Mouse (Mus musculus) frontal cortex, postnatal 36 days (tissue): ENCODE results near the gene Map2k7.
A peak's percentile ranks its signal among the peaks of the same experiment; 100 is the strongest.
"Not testable (repeated sequence)": the region's sequence is repeated elsewhere in the genome, so short reads cannot be mapped to it uniquely, and the experiment has no call there.

Source experiments
- DNase-seq, 2 experiments: peaks; one replicate each; pipeline ENCODE4 v3.0.0; 2022; ENCODE audit warnings: low spot score in 2 of 2

Gene Map2k7

DNA sequence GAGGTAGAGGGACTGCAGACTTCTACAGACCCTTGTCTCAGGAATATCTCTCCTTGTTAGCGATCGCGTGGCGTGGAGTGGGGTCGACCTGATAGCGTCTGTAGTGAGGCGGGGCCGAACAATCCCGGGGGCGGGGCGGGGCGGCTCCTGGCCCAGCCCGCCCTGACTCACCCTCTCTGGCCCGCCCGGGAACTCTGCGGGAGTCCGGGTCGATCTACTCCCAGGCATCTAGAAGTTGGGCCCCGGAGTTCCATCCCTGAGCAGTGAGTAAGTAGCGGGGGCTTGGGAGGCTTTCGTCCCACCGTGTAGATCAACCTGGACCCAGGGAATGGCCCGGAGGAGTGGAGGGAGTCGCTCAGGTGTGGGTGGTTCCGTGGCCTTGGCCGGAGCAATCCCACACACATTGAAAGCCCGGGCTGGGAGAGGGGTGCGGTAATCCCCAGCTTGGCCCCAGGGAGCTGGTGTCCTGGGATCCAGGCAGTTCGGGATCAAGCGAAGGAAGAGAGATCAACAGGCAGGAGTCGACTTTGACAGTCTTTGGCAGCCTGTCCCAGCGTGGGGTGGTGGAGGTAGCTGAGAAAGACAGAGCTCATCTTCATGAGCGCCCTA is 11.7 kb upstream of the Map2k7 start, which contains the start of gene Lrrc8e:
Gene Lrrc8e, plus strand, starts transcription at position 89 of the 609 bp plus-strand sequence.
- DNase-seq, result no peak

DNA sequence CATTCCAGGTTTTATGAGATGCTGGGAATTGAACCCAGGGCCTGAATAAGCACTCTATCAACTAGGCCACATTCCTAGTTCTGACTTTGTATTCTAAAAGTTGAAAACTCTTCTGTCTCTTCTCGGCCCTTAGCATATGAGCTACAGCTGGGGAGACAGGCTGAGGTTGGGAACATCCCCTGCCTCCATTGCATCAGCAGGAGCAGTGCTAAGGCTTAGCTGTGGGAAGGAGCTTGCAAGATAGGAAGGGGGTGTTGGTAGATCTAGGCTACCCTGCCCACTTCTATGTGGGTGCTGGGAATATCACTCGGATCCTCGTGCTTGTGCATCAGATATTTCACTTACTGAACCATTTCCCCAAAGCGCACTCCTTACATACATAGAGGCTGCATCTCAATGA is 10.6 kb upstream of the Map2k7 start:
- DNase-seq, result no peak

DNA sequence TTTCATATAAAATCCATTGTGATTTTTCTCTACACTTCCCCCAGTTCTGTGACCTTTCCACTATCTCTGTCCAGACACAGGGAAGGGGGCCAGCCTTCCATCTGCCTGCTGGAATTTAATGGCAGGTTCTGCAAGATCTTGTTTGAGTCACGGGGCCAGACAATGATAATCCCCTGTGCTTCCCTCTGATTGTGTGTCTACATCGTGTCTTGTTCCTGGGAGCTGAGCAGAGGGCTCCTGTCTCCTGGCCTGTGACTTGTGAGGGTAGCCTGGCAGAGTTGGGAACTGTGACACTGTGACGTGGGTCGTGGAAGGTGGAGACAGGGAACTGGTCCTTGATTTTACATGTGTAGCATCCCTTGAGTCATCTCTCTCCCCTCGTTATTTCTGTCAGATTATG is 8.8 kb upstream of the Map2k7 start:
- no peak for DNase-seq

DNA sequence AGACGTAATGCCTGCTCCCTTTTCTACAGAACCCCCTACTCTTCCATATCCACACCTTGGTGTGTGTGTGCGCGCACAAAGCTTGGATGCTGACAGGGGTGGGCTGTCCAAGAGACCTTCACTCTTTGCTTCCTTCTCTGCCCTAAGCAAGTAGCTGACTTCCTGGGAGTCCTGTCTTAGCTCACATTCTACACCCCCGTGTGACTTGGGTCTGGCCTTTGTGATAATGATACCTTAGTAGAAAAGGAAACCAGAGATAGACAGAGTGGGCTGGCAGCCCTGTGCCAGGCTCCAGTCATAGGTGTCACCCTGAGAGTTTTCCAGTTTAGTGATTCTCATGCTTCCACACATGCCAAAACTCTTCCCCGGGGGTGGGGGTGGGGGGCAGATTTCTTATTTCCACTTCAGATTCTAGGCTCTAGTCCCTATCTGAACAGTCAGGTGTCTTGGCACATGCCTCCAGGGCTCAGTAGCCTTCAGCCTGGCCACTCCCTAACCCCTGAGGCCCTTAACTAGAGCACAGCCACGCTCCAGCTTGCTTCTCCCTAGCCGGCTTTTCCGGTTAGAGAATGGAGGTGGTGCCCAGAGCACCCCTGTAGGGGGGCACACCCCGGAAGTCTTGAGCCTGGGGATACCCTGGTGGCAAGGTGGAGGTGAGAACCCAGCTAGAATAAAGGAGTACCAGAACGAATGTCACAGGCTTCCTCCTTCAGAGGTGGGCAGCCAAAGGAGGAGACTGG is 7.8 kb upstream of the Map2k7 start:
- DNase-seq, result no peak

DNA sequence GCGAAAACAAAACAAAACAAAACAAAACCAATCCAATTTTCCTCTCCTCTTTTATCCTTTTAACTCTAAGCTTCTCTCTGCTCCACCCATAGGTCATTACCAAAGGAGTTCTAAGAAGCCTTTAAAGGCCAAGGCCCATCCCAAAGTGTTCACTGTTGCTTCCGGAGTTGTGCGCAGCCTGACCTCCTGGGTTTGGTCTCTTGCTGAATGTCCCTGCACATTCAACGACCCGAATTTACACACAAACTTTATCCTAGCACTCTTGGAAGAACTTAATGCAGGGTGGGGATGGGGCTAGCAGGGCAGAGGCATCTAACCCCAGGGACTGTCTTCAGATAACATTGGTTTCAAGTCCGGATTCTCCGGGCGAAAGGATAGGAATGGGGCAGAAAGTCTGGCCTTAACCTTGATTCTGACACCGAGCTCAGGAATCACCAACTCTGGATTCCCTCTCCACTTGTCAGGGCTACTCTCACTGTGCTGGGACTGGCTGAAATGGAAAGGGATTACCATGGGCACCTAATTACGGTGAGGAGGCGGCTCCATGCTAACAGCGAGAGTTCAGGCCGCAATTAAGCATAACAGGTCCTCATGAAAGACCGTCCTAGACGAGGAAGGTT is 616 bp upstream of the Map2k7 start:
- no peak for DNase-seq

DNA sequence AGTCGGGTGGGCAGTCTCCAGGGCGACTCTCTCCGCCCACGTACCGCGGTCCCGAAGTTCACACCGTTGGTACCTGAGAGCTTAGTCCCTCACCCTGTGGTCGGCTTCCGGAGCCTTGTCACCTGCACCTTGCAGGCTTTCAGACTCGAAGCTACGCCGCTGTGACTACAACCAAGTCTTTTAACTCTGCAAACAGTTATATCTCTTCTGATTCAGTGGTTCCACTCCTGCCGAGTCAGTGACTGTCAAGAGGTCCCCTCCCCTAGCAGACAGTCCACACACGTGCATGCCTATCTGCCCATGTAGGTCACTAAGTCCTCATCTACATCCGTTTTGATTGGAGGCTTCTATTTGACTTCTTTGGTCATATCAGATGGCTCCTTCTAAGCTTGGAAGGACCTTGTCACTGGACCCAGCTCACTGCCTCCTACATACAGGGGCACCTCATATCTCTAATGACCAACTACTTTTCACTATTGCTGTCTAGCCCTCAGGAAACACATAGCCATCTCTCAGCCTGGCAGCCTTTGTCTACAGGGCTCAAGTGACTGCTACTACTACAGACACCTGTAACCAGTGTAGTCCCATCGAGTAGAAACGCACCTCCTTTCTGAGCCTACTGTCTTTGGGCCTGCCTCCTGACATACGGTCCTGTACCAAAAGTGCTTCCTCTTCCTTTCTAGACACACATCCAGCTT is 802 bp downstream of the Map2k7 start:
- no peak for DNase-seq

DNA sequence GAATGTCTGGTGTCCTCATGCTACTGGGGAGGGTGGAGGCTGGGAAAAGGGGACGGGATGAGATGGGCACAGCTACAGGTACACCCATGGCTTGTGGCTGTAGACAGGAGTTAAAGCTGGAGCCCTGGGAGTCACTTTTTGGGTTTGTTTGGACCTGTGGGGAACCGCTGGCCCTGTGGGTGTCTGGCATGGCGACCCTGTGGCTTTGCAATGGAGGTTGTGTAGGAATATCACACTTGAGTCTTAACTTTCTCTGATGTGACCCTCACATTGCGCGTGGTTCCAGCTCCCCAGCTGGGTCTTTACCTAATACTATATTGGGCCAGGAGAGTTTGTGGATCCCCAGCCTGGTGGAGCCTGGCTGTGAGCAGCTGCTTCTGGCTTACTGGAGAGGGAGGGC is 6.5 kb downstream of the Map2k7 start:
- no peak for DNase-seq

DNA sequence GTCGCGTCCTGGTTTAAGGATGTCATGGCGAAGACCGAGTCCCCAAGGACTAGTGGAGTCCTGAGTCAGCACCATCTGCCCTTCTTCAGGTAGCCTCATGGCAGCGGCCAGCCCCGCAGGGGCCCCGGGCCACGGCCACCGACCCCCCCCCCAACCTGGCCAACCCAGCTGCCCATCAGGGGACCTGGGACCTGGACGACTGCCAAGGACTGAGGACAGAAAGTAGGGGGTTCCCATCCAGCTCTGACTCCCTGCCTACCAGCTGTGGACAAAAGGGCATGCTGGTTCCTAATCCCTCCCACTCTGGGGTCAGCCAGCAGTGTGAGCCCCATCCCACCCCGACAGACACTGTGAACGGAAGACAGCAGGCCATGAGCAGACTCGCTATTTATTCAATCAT is 7.2 kb downstream of the Map2k7 start:
- no peak for DNase-seq

DNA sequence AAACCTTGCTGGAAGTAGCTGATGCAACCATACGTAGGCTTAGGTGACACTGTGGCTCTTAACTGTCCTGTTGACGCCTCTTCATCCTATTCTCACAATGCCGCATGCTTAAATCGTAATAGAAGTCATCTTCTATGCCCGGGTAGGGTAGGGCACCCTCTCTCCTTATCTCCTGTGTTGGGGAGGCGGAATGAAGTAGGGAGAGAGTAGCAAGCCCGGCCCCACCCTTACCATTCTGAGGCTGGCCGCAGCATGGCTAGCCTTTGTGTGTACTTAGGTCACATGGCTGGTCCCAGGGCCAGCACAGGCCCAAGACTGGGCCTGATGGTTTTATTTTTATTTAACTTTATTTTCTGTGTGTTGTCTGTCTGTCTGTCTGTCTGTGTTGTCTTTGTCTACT is 8.7 kb downstream of the Map2k7 start:
- DNase-seq, result no peak

DNA sequence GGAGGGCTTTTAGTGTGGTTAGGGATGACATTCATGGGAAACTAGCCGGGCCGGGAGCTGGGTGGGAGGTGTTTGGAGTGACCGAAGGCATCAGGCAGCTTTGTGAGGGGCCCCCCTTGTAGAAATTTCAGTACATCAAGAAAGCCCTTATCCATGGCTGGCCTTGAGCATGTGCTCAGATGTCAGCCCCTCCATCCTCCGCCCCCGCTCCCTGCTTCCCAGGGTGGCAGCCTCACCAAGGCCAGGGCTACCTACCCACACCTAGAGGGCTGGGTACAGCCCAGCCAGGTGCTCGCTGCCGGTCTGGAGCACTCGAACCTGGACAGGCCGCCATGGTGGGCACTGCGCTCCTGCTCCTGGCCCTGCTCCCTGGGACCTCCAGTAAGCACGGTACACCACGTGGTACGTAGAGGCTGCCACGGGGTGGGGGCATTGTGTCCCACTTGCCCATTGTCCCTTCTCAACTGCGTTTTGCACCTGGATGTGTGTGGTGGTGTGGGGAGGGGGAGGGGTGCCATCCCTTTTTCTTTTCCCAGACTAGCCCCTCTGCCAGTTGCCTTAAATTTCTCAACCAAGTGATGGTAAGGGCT is 9.5 kb downstream of the Map2k7 start, which contains the start of gene Tgfbr3l:
Gene Tgfbr3l, plus strand, starts transcription at position 264 of the 590 bp plus-strand sequence.
- no peak for DNase-seq

DNA sequence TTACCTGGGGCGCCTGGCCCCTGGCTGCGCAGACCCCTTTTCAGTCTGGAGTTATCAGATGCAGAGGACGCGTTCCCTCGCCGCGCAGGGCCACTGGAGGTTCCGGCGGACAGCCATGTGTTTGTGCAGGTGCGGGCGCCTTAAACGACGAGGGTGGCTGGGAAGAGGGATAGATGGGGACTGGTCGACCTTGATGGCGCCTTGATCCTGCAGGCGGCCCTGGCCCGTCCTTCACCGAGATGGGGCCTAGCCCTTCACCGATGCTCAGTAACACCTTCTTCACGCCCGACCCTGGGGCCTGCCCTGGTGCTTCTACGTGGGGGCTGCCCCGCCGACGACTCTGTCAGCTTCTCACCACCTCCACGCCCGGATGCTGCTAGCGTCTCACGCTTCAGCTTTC is 10.7 kb downstream of the Map2k7 start:
- no peak for DNase-seq

DNA sequence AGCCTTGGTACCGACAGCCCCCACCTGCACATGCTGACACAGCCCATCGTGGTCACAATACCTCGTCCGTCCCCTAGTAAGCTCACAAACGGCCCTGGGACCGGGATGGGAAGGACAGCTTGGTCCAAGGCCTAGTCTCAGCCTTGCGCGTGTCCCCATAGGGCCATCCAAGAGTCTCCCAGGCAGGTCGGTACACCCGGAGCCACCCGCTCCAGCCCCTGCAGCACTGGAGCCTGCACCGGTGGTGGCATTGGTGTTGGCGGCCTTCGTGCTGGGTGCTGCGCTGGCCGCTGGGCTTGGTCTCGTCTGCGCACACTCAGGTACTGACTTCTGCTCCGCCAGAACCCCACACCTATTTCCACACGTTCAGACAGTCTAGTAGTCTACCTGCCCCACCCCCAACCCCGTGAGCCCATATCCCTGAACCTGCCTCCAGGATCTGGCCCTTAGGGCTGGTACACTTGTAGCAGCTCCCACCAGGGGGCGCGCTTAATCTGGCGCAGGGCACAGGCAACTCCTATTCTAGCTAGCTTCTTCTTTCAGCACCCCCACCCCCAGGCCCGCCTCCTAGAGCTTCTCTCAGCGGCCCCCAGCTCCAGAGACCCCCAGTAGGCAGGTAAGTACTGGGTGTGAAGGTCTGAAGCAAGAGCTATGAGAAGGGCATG is 11.9 kb downstream of the Map2k7 start:
- DNase-seq, result peak; percentile 83 to 86

DNA sequence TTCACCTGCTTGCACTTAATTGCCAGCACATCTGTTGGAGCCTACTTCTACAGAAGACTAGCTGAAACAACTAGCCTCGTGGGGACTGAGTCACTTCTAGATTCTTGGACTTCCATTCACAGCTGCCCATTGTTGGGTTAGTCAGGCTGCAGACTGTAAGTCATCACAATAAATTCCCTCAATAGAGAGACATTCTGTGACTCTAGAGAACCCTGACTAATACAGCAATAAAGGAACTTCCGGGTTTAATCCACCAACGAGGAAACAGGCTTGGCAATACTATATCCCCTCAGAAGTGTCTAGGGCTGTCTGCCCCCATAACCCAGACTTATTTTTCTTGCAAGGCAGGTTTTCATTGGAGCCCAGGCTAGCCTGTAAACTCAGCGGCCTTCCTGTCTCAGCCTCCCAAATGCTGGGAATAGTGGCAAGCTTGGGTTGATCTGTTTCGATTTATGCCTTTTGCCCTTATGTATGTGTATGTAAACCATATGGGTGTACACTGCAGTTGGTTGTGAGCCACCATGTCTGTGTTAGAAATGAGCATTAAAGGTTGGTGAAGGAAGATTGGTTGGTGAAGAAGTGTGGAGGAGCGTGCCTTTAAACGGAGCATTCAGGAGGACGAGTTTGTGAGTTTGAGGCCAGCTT is 13.7 kb downstream of the Map2k7 start:
- DNase-seq, result no peak

DNA sequence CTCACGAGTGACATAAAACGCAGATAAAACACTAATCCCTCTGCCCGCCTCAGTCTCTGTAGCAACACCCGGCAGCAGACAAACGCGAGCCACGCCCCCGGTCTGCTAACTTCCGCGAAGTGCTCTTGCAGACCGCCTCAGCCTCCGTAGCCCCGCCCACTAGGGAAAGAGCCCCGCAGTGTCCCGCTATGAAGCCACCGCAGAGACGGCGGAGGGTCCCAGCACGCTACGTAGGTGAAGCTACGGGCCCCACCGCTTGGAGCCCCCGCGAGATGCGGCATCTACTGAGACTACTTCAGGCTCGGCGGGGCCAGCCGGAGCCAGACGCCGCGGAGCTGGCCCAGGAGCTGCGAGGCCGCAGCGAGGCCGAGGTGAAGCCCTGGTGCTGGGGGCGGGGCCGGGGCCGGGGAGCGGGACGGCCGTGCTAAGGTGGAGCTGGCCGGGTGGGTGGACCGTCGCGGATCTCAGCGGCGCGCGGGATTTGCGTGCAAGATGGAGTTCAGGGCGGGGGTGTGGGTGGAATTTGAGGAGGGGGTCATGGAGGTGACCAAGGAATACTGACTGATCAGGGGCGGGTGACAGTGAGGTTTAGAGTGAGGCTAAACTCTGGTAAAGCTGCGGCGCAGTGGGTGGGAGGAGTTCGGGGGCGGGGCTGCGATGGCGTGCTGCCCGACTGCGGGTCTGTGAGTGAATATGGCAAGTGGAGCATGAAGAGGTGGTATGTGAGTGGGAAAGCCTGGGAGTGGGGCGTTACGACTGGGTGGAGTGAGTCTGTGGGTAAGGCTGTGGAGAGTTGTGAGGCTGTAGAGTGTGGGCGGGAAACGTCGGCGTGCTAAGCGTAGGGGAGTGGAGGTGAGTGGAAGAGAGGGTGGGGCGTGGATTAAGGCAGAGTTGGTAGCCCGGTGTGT is 14.6 kb downstream of the Map2k7 start, which contains the start of gene Snapc2:
Gene Snapc2, plus strand, starts transcription at position 147 of the 908 bp plus-strand sequence.
- peak; percentile 95 to 96 for DNase-seq

DNA sequence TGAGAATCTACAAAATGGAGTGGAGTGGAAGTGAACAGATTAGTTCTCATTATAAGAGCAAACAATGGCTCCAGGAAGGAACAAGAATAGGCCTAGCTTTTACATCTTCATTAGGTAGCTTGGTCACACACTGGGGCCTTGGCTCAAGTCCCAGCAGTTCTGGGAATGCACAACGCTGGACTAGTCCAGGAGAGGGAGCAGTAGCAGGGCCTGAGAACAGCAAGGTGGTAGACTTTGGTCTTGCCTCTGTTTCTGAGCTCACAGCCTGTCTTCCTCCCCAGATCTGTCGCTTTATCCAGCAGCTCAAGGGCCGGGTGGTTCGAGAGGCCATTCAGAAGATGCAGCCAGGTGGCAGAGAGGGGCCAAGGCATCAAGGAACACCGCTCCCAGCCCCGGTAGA is 15.5 kb downstream of the Map2k7 start:
- DNase-seq, result peak in 1 of 2 experiments; percentile 76

DNA sequence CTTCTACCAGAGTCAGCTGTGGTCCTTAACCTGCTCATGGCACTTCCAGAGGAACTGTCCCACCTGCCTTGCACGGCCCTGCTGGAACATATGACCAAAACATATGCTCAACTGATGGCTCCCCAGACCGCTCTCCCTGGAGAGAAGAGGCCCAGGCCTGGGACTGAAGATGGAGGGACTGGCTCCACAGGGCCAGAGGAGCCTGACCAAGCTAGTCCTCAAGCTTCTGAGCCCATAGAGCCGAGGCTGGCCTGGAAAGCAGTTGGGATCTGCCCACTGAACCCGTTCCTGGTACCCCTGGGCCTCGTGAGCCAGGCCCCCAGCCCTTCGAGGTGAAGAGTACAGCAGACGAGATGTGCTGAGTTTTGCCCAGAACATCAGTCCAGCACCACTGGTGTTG is 16.9 kb downstream of the Map2k7 start:
- DNase-seq, result not testable (repeated sequence)

DNA sequence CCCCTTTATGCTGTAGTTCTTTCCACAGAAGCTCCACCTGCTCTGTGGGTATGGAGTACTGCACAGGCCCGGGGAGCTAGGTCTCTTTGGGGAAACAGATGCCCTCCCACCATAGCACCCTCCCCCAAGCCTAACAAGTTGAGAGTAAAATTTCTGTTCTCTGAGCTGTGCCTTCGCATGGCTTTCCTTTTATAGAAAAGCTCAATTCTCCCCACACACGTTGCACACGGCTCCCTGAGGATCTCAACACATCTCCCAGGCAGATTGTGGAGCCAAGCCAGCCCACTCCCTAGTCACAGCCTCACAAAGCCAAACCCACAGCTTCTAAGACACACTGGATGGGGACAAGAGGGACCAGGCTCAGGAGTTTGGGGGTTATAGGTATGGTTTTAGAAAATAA is 18.4 kb downstream of the Map2k7 start:
- DNase-seq, result peak; percentile 85 to 91

DNA sequence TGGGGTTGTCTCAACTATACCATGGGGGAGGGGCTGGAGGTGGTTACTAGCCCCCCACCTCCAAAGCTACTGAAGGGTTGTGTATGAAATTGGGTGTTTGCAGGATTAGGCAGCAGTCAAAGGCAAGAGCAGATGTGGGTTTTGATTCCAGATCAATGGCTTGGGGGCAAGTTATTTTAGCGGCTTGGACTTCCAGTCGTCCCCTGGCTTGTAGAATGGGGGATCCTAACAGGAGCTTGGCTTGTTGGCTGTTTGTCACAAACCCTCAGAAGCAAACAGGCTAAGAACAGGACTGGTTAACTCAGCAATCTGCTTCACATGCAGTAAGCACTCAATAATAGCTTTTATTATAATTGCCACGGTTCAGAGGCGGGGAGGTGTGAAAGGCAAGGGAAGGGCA is 18.8 kb downstream of the Map2k7 start:
- DNase-seq, result no peak

DNA sequence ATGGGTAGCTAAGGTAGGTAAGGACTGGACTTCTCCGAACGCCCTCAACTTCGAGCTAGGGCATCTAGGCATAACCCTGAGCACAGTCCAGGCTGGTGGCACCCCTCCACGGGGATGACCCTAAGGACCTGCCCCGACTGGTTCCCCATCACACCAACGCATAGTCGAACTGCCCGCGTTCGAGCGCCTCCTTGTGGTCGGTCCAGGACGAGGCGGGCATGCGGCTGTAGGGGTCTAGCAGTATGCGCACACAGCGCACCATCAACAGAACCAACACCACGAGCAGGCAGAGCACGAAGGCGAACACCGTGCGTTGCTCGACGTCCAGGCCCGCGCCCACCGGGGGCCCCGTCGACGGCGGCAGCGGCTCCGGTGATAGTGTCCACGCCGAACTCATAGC is 19.7 kb downstream of the Map2k7 start:
- DNase-seq, result peak; percentile 84 to 86

DNA sequence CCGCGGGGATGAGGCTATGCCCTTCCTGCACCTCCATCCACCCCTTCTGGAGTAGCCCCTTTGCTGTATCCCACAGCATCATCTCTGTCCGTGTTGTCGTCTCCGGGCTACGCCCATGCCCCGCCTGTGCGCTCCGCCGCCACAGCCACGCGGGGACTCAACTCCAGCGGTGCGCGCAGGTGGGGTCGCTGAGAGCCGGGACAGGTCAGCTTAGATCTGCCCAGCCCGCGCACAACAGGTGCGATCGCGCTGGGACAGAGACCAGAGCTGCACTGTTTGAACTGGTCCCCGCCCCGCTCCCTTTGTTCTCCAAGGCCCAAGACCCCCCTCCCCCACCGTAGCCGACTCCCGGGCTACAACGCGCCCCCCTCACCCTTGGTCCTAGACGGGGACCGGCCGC is 20.1 kb downstream of the Map2k7 start:
- peak in 1 of 2 experiments; percentile 60 for DNase-seq
